In genomic region chr4:137753199-137753598, GRCm38 (mm10) we compare ENCODE assay signal across 20 mouse cellular contexts. TPM values are rescaled to one million over a fixed set of nuclear protein-coding genes. Genes with fewer than 3 reads are reported as not detected.
"Had no signal": no experiment of that assay in that cellular context is flagged by ENCODE, and none has a peak within 500 bp of the region (broad histone marks: within the 10 kb centered on the region; RNA-seq: fewer than 3 reads in every experiment).

No protein-coding gene starts in this region.

- H3K27ac ChIP-seq: limb, embryonic 13.5 days; macrophage; midbrain, embryonic 12.5 days; midbrain, embryonic 15.5 days; neural tube, embryonic 12.5 days; neural tube, embryonic 15.5 days; stomach, postnatal 0 days had no signal

- H3K9me3 ChIP-seq: limb, embryonic 10.5 days; limb, embryonic 13.5 days; midbrain, embryonic 12.5 days; midbrain, embryonic 15.5 days; neural tube, embryonic 12.5 days; neural tube, embryonic 15.5 days had no signal

- H3K4me2 ChIP-seq: lung, embryonic 14.5 days; midbrain, embryonic 12.5 days; midbrain, embryonic 15.5 days; neural tube, embryonic 12.5 days; neural tube, embryonic 15.5 days had no signal

- H3K27me3 ChIP-seq: limb, embryonic 13.5 days; midbrain, embryonic 12.5 days; midbrain, embryonic 15.5 days; neural tube, embryonic 12.5 days; neural tube, embryonic 15.5 days had no signal

- H3K4me1 ChIP-seq: midbrain, embryonic 12.5 days; neural tube, embryonic 12.5 days had no signal

- H3K9ac ChIP-seq: limb, embryonic 13.5 days; lung, embryonic 14.5 days; midbrain, embryonic 12.5 days; midbrain, embryonic 15.5 days; neural tube, embryonic 12.5 days; neural tube, embryonic 15.5 days had no signal

- DNase-seq: kidney, adult 11 months; kidney, adult 8-10 months; kidney, postnatal 14 days; kidney, postnatal 4 days; lung, embryonic 14.5 days; right cerebral cortex, adult 18-20 months; right cerebral cortex, postnatal 14 days; right cerebral cortex, postnatal 4 days; thymus, adult 2 months; thymus, postnatal 14 days; thymus, postnatal 4 days had no signal

- H3K4me3 ChIP-seq: limb, embryonic 10.5 days; limb, embryonic 13.5 days; midbrain, embryonic 12.5 days; midbrain, embryonic 15.5 days; neural tube, embryonic 12.5 days; neural tube, embryonic 15.5 days had no signal

- ATAC-seq: lung, postnatal 0 days; midbrain, embryonic 15.5 days had no signal

- H3K36me3 ChIP-seq: limb, embryonic 10.5 days; limb, embryonic 13.5 days; midbrain, embryonic 12.5 days; midbrain, embryonic 15.5 days; neural tube, embryonic 12.5 days; neural tube, embryonic 15.5 days had no signal

RNA-seq across cellular contexts. Expression of gene Alpl, which starts 43.0 kb away (rescaled TPM):
- polyA plus RNA-seq: macrophage had no signal
